Mouse (Mus musculus): ENCODE data around the gene Ctr9.

DNA sequence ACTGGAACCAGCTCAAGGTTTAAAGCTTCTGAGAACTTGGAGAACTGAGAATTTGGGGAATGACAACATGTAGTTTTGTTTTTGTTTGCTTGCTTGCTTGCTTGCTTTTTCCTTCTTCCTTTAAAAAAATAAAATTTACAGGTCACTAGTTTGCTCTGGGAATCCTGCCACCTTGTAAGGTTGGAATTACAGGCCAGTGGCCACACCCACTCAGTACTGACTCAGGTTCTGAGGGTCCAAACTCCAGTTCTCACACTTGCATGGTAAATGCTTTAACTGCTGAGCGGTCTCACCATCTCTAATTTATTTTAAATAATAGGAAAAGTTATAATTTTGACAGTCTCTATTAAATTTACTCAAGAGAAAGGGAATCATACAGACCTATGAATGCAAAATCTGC is 69.4 kb downstream of the Ctr9 start:
- TF ChIP-seq GATA1 (IDR thresholded peaks at IDR 0.05; ENCODE audit: borderline replicate concordance, low read length) (no peak), FLI1 (IDR thresholded peaks at IDR 0.05; ENCODE audit: low read length) (no peak)

All from megakaryocyte, embryonic 14.5 days (primary cell).